Mouse (Mus musculus): ENCODE data around the gene Lin7b.
"Not testable (repeated sequence)": the region's sequence is repeated elsewhere in the genome, so short reads cannot be mapped to it uniquely, and the experiment has no call there.

The Lin7b gene

DNA sequence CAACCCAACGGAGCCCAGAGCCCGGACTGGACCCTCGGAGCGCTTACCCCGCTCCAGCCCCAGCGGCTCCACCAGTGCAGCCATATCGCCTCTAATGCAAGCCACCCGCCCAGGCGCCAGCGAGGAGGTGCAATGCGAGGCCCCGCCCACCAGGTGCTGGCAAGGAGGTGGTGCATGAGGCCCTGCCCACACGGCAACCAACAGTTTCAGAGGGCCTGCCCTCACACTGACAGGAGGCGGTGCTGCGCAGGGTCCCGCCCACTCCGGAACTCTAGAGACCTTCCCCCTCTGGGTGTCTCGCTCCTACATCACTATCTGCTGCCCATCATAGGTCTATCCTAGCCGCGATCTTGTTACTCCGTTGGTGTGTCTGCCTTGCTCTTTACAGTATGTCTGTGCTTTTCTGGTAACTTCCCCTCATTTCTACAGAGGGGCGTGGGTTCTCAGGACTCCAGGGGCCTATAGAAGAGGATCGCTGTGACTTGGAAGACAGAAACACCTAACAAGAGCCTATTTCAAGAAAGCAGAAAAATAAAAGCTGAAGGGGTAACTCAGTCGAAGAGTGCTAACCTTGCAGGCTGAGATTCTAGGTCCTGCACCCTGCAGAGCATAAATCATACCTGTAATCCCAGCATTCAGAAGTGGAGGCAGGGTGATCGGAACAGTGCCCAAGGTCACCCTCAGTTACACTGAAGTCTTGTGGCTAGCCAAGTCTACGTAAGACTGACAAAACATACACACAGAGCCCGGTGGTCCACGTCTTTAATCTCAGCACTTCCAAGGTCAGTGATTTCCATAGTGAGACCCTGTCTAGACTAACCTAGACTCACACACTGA, at the start of gene Lin7b:
Gene Lin7b (minus strand): TSS at position 109 of the 837 bp plus-strand sequence.
- no peak for DNase-seq (ENCODE audit: low read depth, low spot score)

- DNase-seq (ENCODE audit: low read depth, low spot score), result no peak
These were observed 47.6 kb upstream of the Lin7b start for GRCm38 (mm10) chr7:45417962-45418492.

- no peak for DNase-seq (ENCODE audit: low read depth, low spot score)
These were observed 45.3 kb upstream of the Lin7b start for GRCm38 (mm10) chr7:45415636-45416035.

- DNase-seq (ENCODE audit: low read depth, low spot score), result no peak
These were observed 44.4 kb upstream of the Lin7b start for GRCm38 (mm10) chr7:45414740-45415224.

DNA sequence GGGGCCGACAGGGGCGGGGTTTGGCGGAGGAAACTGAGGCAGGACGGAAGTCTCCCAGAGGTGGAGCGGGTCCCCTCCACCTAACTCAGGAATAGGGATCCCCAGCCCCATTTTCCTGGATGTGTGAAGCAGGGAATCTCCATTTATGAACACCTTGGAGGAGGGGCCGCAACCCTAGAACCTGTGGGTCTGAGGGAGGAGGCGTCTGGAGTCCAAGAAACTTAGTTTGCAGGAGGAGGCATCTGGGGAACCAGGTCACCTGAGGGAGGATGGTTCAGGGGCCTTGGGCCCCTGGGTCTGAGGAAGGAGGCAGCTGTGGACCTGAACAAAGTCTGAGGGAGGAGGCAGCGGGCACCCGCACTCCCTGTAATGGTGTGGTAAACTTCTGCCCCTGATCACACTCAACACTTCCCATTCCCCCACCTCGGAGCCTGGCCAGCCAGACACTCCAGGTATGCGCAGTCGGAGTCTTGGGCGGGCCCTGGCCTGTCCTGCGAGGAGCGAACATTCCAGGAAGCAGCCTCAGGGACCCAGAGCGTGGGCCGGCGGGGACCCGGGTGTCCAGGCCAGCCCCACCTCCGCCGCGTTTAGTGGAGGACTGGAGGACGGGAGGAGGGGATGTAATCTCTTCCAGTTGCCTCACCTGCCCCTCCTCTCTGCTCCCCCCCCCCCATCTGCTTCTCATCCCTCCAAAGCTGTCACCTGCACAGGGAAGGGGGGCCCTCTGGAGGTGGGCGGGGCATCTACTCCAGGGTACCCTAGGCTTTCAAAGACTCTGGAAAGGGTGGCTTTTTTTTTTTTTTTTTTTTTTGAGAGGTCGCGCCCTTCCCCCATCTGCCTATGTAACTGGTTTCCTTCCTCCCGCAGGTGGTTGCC, 43.7 kb upstream of the Lin7b start:
- no peak for DNase-seq (ENCODE audit: low read depth, low spot score)

- DNase-seq (ENCODE audit: low read depth, low spot score), result no peak
These were observed 42.9 kb upstream of the Lin7b start, which contains the start of gene Ntf5 for GRCm38 (mm10) chr7:45413113-45413863. Gene Ntf5 (plus strand): TSS chr7:45413695.

- DNase-seq (ENCODE audit: low read depth, low spot score), result no peak
These were observed 42.0 kb upstream of the Lin7b start for GRCm38 (mm10) chr7:45412421-45412820.

GRCm38 (mm10) chr7:45409497-45410163, 39.2 kb upstream of the Lin7b start:
- DNase-seq (ENCODE audit: low read depth, low spot score), result no peak

- DNase-seq (ENCODE audit: low read depth, low spot score), result no peak
These were observed 38.6 kb upstream of the Lin7b start for GRCm38 (mm10) chr7:45408949-45409348.

DNA sequence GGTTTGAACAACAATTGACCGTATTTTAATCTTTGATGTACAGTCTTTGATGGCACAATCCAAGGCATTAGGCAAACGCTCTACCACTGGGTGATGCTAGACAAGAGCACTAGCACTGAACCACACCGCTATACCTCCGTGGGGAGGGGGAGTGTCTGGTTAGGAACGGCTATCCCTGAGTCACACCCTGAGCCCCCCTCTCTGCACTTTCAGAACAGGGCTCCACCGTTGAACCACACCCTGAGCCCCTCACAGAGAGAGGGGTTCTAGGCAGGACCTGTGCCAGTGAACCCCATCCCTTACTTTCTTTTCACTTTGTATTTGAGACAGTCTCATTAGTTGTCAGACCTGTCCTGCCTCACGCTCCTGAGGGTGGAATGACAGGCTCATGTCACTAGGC, 38.0 kb upstream of the Lin7b start:
- no peak for DNase-seq (ENCODE audit: low read depth, low spot score)

DNA sequence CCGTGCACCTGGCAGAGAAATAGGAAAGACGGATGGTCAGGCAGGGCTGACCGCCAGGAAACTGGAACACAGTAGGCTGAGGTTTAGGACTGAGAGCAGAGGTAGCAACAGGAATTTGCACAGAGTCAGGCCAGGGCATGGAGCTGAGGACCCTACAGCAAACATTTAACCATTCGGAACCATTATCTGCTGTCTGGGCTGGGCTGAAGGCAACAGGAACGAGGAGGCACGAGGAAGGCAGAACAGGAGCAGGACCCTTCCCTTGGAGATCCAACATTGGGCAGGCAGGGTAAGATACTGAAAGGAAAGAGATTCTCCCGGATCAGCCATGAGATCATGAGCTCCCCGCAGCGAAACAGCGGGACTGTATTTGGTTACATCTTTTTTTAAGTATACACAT, 37.5 kb upstream of the Lin7b start:
- no peak for DNase-seq (ENCODE audit: low read depth, low spot score)

DNA sequence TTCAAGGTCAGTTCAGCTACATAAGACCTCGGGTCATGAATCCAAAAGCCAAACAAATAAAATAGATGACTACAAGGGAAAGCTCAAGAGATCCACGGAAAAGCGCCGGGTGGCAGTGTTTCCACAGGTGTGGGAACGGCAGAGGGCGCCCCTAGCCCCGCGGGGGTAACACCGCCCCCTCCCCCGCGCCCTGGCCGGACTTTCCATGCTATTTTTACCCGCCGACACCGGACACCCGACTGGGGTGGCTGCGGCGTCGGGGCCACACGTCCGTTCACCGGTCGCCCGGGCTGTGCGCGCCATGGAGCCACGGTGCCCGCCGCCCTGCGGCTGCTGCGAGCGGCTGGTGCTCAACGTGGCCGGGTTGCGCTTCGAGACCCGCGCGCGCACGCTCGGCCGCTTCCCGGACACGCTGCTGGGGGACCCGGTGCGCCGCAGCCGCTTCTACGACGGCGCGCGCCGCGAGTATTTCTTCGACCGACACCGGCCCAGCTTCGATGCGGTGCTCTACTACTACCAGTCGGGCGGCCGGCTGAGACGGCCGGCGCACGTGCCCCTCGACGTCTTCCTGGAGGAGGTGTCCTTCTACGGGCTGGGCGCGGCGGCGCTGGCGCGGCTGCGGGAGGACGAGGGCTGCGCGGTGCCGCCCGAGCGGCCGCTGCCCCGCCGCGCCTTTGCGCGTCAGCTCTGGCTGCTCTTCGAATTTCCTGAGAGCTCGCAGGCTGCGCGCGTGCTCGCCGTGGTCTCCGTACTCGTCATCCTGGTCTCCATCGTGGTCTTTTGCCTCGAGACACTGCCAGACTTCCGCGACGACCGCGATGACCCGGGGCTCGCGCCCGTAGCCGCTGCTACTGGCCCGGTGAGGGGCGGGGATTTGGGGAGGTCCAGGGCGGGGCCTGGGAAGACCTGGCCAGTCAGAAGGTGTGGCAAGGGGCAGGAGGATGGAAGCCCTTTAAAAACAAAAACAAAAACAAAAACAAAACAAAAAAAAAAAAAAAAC, 36.1 kb upstream of the Lin7b start:
- DNase-seq (ENCODE audit: low read depth, low spot score), result no peak

- no peak for DNase-seq (ENCODE audit: low read depth, low spot score)
These were observed 35.0 kb upstream of the Lin7b start, which contains the start of gene Kcna7 for GRCm38 (mm10) chr7:45405091-45406075. Gene Kcna7 (plus strand): TSS chr7:45405653.

DNA sequence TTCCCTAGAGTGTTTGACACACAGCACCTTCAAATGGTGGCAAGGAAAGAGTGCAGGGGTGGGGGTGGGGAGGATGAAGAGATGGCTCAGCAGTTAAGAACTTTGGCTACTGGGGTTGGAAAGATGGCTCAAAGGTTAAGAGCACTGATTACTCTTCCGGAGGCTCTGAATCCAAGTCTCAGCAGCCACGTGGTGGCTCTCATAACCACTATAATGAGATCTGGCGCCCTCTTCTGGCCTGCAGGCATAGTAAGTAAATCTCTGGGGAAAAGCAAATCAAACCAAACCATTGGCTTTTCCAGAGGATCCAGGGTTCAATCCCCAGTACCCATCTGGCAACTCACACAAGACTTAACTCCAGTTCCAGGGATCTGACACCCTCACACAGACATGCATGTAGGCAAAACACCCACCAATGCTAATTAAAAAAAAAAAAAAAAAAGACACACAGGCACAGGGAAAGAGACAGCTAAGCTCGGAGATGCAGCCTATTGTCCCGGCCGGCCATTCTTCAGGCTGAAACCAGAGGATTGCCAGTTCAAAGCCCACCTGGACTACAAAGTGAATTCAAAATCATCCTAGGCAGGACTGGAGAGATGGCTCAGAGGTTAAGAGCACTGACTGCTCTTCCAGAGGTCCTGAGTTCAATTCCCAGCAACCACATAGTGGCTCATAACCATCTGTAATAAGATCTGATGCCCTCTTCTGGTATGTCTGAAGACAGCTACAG, 33.3 kb upstream of the Lin7b start:
- DNase-seq (ENCODE audit: low read depth, low spot score), result no peak

- no peak for DNase-seq (ENCODE audit: low read depth, low spot score)
These were observed 31.2 kb upstream of the Lin7b start for GRCm38 (mm10) chr7:45401521-45402085.

DNA sequence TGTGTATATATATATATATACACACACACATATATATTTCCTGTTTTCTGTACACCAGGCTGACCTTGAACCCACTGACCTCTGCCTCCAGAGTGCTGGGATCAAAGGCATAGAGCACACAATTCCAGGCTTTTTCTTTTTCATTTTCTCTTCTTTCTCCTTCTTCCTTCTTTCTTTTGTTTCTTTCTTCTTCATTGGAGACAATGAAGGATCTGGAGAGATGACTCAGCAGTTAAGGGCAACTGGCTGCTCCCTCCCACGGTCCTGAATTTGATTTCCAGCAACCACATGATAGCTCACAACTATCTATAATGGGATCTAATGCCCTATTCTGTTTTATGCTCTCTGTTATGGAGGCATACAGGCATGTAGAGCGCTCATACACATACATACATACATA, 26.4 kb upstream of the Lin7b start:
- no peak for DNase-seq (ENCODE audit: low read depth, low spot score)

GRCm38 (mm10) chr7:45396337-45396775, 26.0 kb upstream of the Lin7b start:
- DNase-seq (ENCODE audit: low read depth, low spot score), result not testable (repeated sequence)
